Mouse (Mus musculus) stomach, embryonic 15.5 days (tissue): ENCODE results near the gene Lce1m. TPM values are rescaled to one million over a fixed set of nuclear protein-coding genes. Genes with fewer than 3 reads are reported as not detected.
"Not testable (repeated sequence)": the region's sequence is repeated elsewhere in the genome, so short reads cannot be mapped to it uniquely, and the experiment has no call there.

ENCODE experiments used
- ATAC-seq: fragments of 200-750 bp; cut with Nextera tagmentation; 2 replicates; pipeline ENCODE4 v1.8.0; 2017; ENCODE audit warnings: low read depth, moderate number of reproducible peaks, moderate TSS enrichment; ENCODE audit not compliant: insufficient read depth, low FRiP score
- H3K27ac ChIP-seq: fragments of 300-500 bp; sonication (generic); 2 replicates; pipeline ENCODE4 v1.5.1; 2015; ENCODE audit warnings: mild to moderate bottlenecking, inconsistent platforms
- H3K27me3 ChIP-seq: fragments of 300-500 bp; sonication (generic); replicated peaks from 2 replicates; pipeline ENCODE4 v1.6.1; 2015; ENCODE audit warnings: inconsistent platforms
- H3K36me3 ChIP-seq: fragments of 300-500 bp; sonication (generic); 2 replicates; pipeline ENCODE4 v1.6.1; 2015; ENCODE audit warnings: inconsistent platforms
- H3K4me1 ChIP-seq: fragments of 300-500 bp; sonication (generic); 2 replicates; pipeline ENCODE4 v1.6.1; 2015; ENCODE audit warnings: inconsistent platforms
- H3K4me2 ChIP-seq: fragments of 300-500 bp; sonication (generic); 2 replicates; pipeline ENCODE4 v1.6.1; 2015; ENCODE audit warnings: mild to moderate bottlenecking, inconsistent platforms
- H3K4me3 ChIP-seq: fragments of 300-500 bp; sonication (generic); replicated peaks from 2 replicates; pipeline ENCODE4 v1.5.1; 2015; ENCODE audit warnings: inconsistent platforms
- H3K9ac ChIP-seq: fragments of 300-500 bp; sonication (generic); 2 replicates; pipeline ENCODE4 v1.6.1; 2015; ENCODE audit warnings: inconsistent platforms
- H3K9me3 ChIP-seq: fragments of 300-500 bp; sonication (generic); 2 replicates; pipeline ENCODE4 v1.6.1; 2016; ENCODE audit warnings: inconsistent platforms
- WGBS: fragments of 180-500 bp; shearing (Covaris S2); methylation state at CpG from one replicate; pipeline ENCODE4 v1.1.7; 2015; 5-methylcytosine and 5-hydroxymethylcytosine counted together
- polyA plus RNA-seq: library from polyadenylated mRNA; unstranded; fragments of >200 nt; fragmentation: Nextera tagmentation; extraction: Ambion mirVana; gene quantifications from 2 replicates; pipeline ENCODE4 v1.2.1, GENCODE M21; 2015

The Lce1m gene
- polyA plus RNA-seq = not detected in 2 replicates

- no peak for ATAC-seq
- no peaks in the 10 kb centered on the region for H3K36me3 ChIP-seq
- H3K4me1 ChIP-seq = no peaks in the 10 kb centered on the region
- no peak within 1 kb of the TSS for H3K4me3 ChIP-seq
- H3K27ac ChIP-seq = no peak within 1 kb of the TSS
- no peaks in the 10 kb centered on the region for H3K9me3 ChIP-seq
- no peaks in the 10 kb centered on the region for H3K27me3 ChIP-seq
- 86% methylated on average over 2 of the region's 2 CpGs for WGBS
- H3K4me2 ChIP-seq = no peak within 1 kb of the TSS
- H3K9ac ChIP-seq = no peak within 1 kb of the TSS
Measured at GRCm38 (mm10) chr3:93018960-93019359, at the start of gene Lce1m. Gene Lce1m (minus strand): TSS chr3:93019060.

GRCm38 (mm10) chr3:93068523-93068922, 49.7 kb upstream of the Lce1m start, which contains the start of gene Gm4858:
Gene Gm4858 (plus strand): TSS chr3:93068823.
- H3K27me3 ChIP-seq, ATAC-seq, H3K9me3 ChIP-seq, H3K4me2 ChIP-seq, H3K4me3 ChIP-seq, H3K9ac ChIP-seq, H3K4me1 ChIP-seq, H3K36me3 ChIP-seq, H3K27ac ChIP-seq: not testable (repeated sequence)

GRCm38 (mm10) chr3:93052826-93053474, 34.1 kb upstream of the Lce1m start:
- Histone ChIP-seq H3K4me2 (no peak overlapping the region), H3K27ac (no peak overlapping the region), H3K27me3 (no peaks in the 10 kb centered on the region), H3K4me1 (no peaks in the 10 kb centered on the region), H3K9me3 (no peaks in the 10 kb centered on the region), H3K9ac (no peak overlapping the region), H3K4me3 (no peak overlapping the region), H3K36me3 (no peaks in the 10 kb centered on the region)
- no peak for ATAC-seq
- 55% methylated on average over 10 of the region's 10 CpGs for WGBS

- H3K4me3 ChIP-seq = no peak overlapping the region
- H3K4me2 ChIP-seq = no peak overlapping the region
- no peaks in the 10 kb centered on the region for H3K36me3 ChIP-seq
- no peaks in the 10 kb centered on the region for H3K4me1 ChIP-seq
- H3K9me3 ChIP-seq = no peaks in the 10 kb centered on the region
- WGBS = 77% methylated on average over 1 of the region's 1 CpGs
- no peaks in the 10 kb centered on the region for H3K27me3 ChIP-seq
- no peak for ATAC-seq
- H3K27ac ChIP-seq = no peak overlapping the region
- no peak overlapping the region for H3K9ac ChIP-seq
Measured at GRCm38 (mm10) chr3:93050182-93050581, 31.3 kb upstream of the Lce1m start.

GRCm38 (mm10) chr3:93031450-93031849, 12.6 kb upstream of the Lce1m start:
- Histone ChIP-seq H3K36me3 (no peaks in the 10 kb centered on the region), H3K4me2 (no peak overlapping the region), H3K9me3 (no peaks in the 10 kb centered on the region), H3K4me3 (no peak overlapping the region), H3K27me3 (no peaks in the 10 kb centered on the region), H3K4me1 (no peaks in the 10 kb centered on the region), H3K9ac (no peak overlapping the region), H3K27ac (no peak overlapping the region)
- WGBS = 46% methylated on average over 5 of the region's 5 CpGs
- ATAC-seq = no peak

GRCm38 (mm10) chr3:93025486-93025885, 6.6 kb upstream of the Lce1m start:
- Histone ChIP-seq H3K36me3 (no peaks in the 10 kb centered on the region), H3K9me3 (no peaks in the 10 kb centered on the region), H3K9ac (no peak overlapping the region), H3K4me1 (no peaks in the 10 kb centered on the region), H3K4me2 (no peak overlapping the region), H3K27me3 (no peaks in the 10 kb centered on the region), H3K4me3 (no peak overlapping the region), H3K27ac (no peak overlapping the region)
- WGBS = 63% methylated on average over 2 of the region's 2 CpGs
- no peak for ATAC-seq

- no peak for ATAC-seq
- Histone ChIP-seq H3K4me2 (no peak overlapping the region), H3K9me3 (no peaks in the 10 kb centered on the region), H3K4me1 (no peaks in the 10 kb centered on the region), H3K36me3 (no peaks in the 10 kb centered on the region), H3K27me3 (no peaks in the 10 kb centered on the region), H3K9ac (no peak overlapping the region), H3K4me3 (no peak overlapping the region), H3K27ac (no peak overlapping the region)
- 81% methylated on average over 3 of the region's 3 CpGs for WGBS
Measured at GRCm38 (mm10) chr3:93023411-93024184, 4.7 kb upstream of the Lce1m start.

- no peak overlapping the region for H3K4me3 ChIP-seq
- H3K27me3 ChIP-seq = no peaks in the 10 kb centered on the region
- H3K36me3 ChIP-seq = no peaks in the 10 kb centered on the region
- 82% methylated on average over 1 of the region's 1 CpGs for WGBS
- H3K4me2 ChIP-seq = no peak overlapping the region
- no peak overlapping the region for H3K27ac ChIP-seq
- no peak overlapping the region for H3K9ac ChIP-seq
- ATAC-seq = no peak
- no peaks in the 10 kb centered on the region for H3K9me3 ChIP-seq
- no peaks in the 10 kb centered on the region for H3K4me1 ChIP-seq
Measured at GRCm38 (mm10) chr3:93021171-93021570, 2.3 kb upstream of the Lce1m start.

GRCm38 (mm10) chr3:93015460-93016104, 3.3 kb downstream of the Lce1m start, which contains the start of gene Crct1:
Gene Crct1 (minus strand): TSS chr3:93015687.
- no peak within 1 kb of the TSS for H3K27ac ChIP-seq
- H3K27me3 ChIP-seq = no peaks in the 10 kb centered on the region
- no peaks in the 10 kb centered on the region for H3K9me3 ChIP-seq
- no peaks in the 10 kb centered on the region for H3K4me1 ChIP-seq
- no peaks in the 10 kb centered on the region for H3K36me3 ChIP-seq
- peak within 1 kb of the TSS; percentile 48 for H3K4me3 ChIP-seq
- H3K4me2 ChIP-seq = peak within 1 kb of the TSS; percentile 82
- no peak for ATAC-seq
- H3K9ac ChIP-seq = peak within 1 kb of the TSS; percentile 32; the same call in 1 of the 2 replicates
- 39% methylated on average over 4 of the region's 4 CpGs for WGBS

GRCm38 (mm10) chr3:93014871-93015270, 4.0 kb downstream of the Lce1m start:
- Histone ChIP-seq H3K4me1 (no peaks in the 10 kb centered on the region), H3K27ac (no peak overlapping the region), H3K9ac (no peak overlapping the region), H3K27me3 (no peaks in the 10 kb centered on the region), H3K36me3 (no peaks in the 10 kb centered on the region), H3K4me2 (peak overlapping the region; percentile 82), H3K9me3 (no peaks in the 10 kb centered on the region), H3K4me3 (peak overlapping the region; percentile 48)
- 31% methylated on average over 5 of the region's 5 CpGs for WGBS
- ATAC-seq = no peak

GRCm38 (mm10) chr3:93014378-93014801, 4.5 kb downstream of the Lce1m start:
- Histone ChIP-seq H3K4me1 (no peaks in the 10 kb centered on the region), H3K4me3 (peak overlapping the region; percentile 48), H3K9ac (peak overlapping the region; percentile 32; the same call in 1 of the 2 replicates), H3K27me3 (no peaks in the 10 kb centered on the region), H3K9me3 (no peaks in the 10 kb centered on the region), H3K27ac (no peak overlapping the region), H3K4me2 (peak overlapping the region; percentile 82), H3K36me3 (no peaks in the 10 kb centered on the region)
- peak; percentile 35; the same call in 1 of the 2 replicates for ATAC-seq
- 1% methylated on average over 24 of the region's 24 CpGs for WGBS

- 75% methylated on average over 4 of the region's 4 CpGs for WGBS
- no peak overlapping the region for H3K4me3 ChIP-seq
Measured at GRCm38 (mm10) chr3:93002843-93003242, 16.0 kb downstream of the Lce1m start.

More at GRCm38 (mm10) chr3:93002843-93003242, 16.0 kb downstream of the Lce1m start:
- H3K27me3 ChIP-seq = no peaks in the 10 kb centered on the region
- H3K27ac ChIP-seq = no peak overlapping the region
- no peak for ATAC-seq
- H3K36me3 ChIP-seq = no peaks in the 10 kb centered on the region
- H3K9me3 ChIP-seq = no peaks in the 10 kb centered on the region
- no peak overlapping the region for H3K4me2 ChIP-seq
- H3K4me1 ChIP-seq = no peaks in the 10 kb centered on the region
- no peak overlapping the region for H3K9ac ChIP-seq
